Mouse (Mus musculus) monocyte, adult 5-6 weeks (primary cell): ENCODE measurements around the gene Rab3il1. TPM values are rescaled to one million over a fixed set of nuclear protein-coding genes. Genes with fewer than 3 reads are reported as not detected.

Experiments
- ATAC-seq: fragments of 153-309, 156-312 bp; replicated peaks from 2 replicates; pipeline ENCODE4 v1.8.0; 2017; ENCODE audit warnings: mild to moderate bottlenecking; ENCODE audit not compliant: low TSS enrichment, insufficient number of reproducible peaks, severe bottlenecking, poor library complexity, low FRiP score
- total RNA-seq: library from RNA; stranded (forward); fragments of 200-1000, 200-491, 200-594 nt; gene quantifications from 3 replicates; pipeline ENCODE4 v1.2.3, GENCODE M21; 2017

Rab3il1 gene
- total RNA-seq, 1 experiment from 2014 or later: 3.0 TPM

- ATAC-seq: no peak
These were observed 53.0 kb downstream of the Rab3il1 start for GRCm38 (mm10) chr19:10054361-10055075.

- ATAC-seq: no peak
These were observed 53.8 kb downstream of the Rab3il1 start for GRCm38 (mm10) chr19:10055261-10055660.

GRCm38 (mm10) chr19:10055783-10056660 is 54.6 kb downstream of the Rab3il1 start:
- ATAC-seq: no peak

- no peak for ATAC-seq
These were observed 55.2 kb downstream of the Rab3il1 start for GRCm38 (mm10) chr19:10056686-10057085.

- no peak for ATAC-seq
These were observed 56.2 kb downstream of the Rab3il1 start for GRCm38 (mm10) chr19:10057486-10058351.

- no peak for ATAC-seq
These were observed 56.9 kb downstream of the Rab3il1 start for GRCm38 (mm10) chr19:10058352-10058825.

- ATAC-seq: no peak
These were observed 57.5 kb downstream of the Rab3il1 start for GRCm38 (mm10) chr19:10058876-10059427.

- peak; percentile 28; the same call in 1 of the 2 replicates for ATAC-seq
These were observed 58.6 kb downstream of the Rab3il1 start for GRCm38 (mm10) chr19:10059911-10060567.

GRCm38 (mm10) chr19:10060783-10061590 is 59.5 kb downstream of the Rab3il1 start:
- no peak for ATAC-seq

GRCm38 (mm10) chr19:10061624-10062023 is 60.2 kb downstream of the Rab3il1 start:
- ATAC-seq: no peak

GRCm38 (mm10) chr19:10062292-10062691 is 60.8 kb downstream of the Rab3il1 start:
- ATAC-seq: no peak

GRCm38 (mm10) chr19:10062862-10063261 is 61.4 kb downstream of the Rab3il1 start:
- no peak for ATAC-seq

- no peak for ATAC-seq
These were observed 62.9 kb downstream of the Rab3il1 start for GRCm38 (mm10) chr19:10064173-10065012.

GRCm38 (mm10) chr19:10065465-10066188 is 64.2 kb downstream of the Rab3il1 start:
- ATAC-seq: no peak

GRCm38 (mm10) chr19:10066189-10066500 is 64.7 kb downstream of the Rab3il1 start:
- no peak for ATAC-seq

GRCm38 (mm10) chr19:10066502-10066901 is 65.0 kb downstream of the Rab3il1 start:
- ATAC-seq: no peak
